Mouse (Mus musculus) embryonic facial prominence, embryonic 13.5 days (tissue): ENCODE measurements around the gene Slc30a2. TPM values are rescaled to one million over a fixed set of nuclear protein-coding genes. Genes with fewer than 3 reads are reported as not detected.

Experiments used
- ATAC-seq: fragments of 200-750 bp; cut with Nextera tagmentation; 2 replicates; pipeline ENCODE4 v1.8.0; 2017; ENCODE audit warnings: low read depth; ENCODE audit not compliant: insufficient number of reproducible peaks, insufficient read depth, low FRiP score, low TSS enrichment
- H3K27ac ChIP-seq: fragments of 300-500 bp; sonication (generic); 2 replicates; pipeline ENCODE4 v1.5.1; 2015; ENCODE audit warnings: moderate library complexity, mild to moderate bottlenecking, inconsistent platforms
- H3K27me3 ChIP-seq: fragments of 300-500 bp; sonication (generic); 2 replicates; pipeline ENCODE4 v1.6.1; 2015; ENCODE audit warnings: mild to moderate bottlenecking, inconsistent platforms
- H3K36me3 ChIP-seq: fragments of 300-500 bp; sonication (generic); 2 replicates; pipeline ENCODE4 v1.6.1; 2015; ENCODE audit warnings: mild to moderate bottlenecking, inconsistent platforms
- H3K4me1 ChIP-seq: fragments of 300-500 bp; sonication (generic); 2 replicates; pipeline ENCODE4 v1.6.1; 2015; ENCODE audit warnings: inconsistent platforms
- H3K4me2 ChIP-seq: fragments of 300-500 bp; sonication (generic); 2 replicates; pipeline ENCODE4 v1.6.1; 2015; ENCODE audit warnings: moderate library complexity, mild to moderate bottlenecking, inconsistent platforms
- H3K4me3 ChIP-seq: fragments of 300-500 bp; sonication (generic); 2 replicates; pipeline ENCODE4 v1.5.1; 2015; ENCODE audit warnings: mild to moderate bottlenecking, inconsistent platforms
- H3K9ac ChIP-seq: fragments of 300-500 bp; sonication (generic); 2 replicates; pipeline ENCODE4 v1.6.1; 2015; ENCODE audit warnings: mild to moderate bottlenecking, inconsistent platforms
- H3K9me3 ChIP-seq: fragments of 300-500 bp; sonication (generic); 2 replicates; pipeline ENCODE4 v1.6.1; 2016; ENCODE audit warnings: inconsistent platforms
- WGBS: fragments of 180-500 bp; shearing (Covaris S2); methylation state at CpG from one replicate; pipeline ENCODE4 v1.1.7; 2015; ENCODE audit warnings: mixed read lengths; 5-methylcytosine and 5-hydroxymethylcytosine counted together
- polyA plus RNA-seq: library from polyadenylated mRNA; unstranded; fragments of >200 nt; fragmentation: Nextera tagmentation; extraction: Ambion mirVana; gene quantifications from 2 replicates; pipeline ENCODE4 v1.2.1, GENCODE M21; 2015

Slc30a2 gene
- polyA plus RNA-seq, 1 experiment from 2014 or later = 0.38 TPM

GRCm38 (mm10) chr4:134388397-134388796, 45.4 kb downstream of the Slc30a2 start:
- Histone ChIP-seq H3K4me3 (no peak overlapping the region), H3K27me3 (no peaks in the 10 kb centered on the region), H3K4me2 (no peak overlapping the region), H3K36me3 (no peaks in the 10 kb centered on the region), H3K9ac (no peak overlapping the region), H3K4me1 (peaks cover 4% of the 10 kb centered on the region; the same call in 1 of the 2 replicates), H3K9me3 (no peaks in the 10 kb centered on the region), H3K27ac (no peak overlapping the region)
- ATAC-seq = no peak
- 12% methylated on average over 5 of the region's 5 CpGs for WGBS

- H3K27me3 ChIP-seq = no peaks in the 10 kb centered on the region
- H3K4me2 ChIP-seq = no peak overlapping the region
- ATAC-seq = no peak
- no peaks in the 10 kb centered on the region for H3K9me3 ChIP-seq
- H3K36me3 ChIP-seq = no peaks in the 10 kb centered on the region
- 88% methylated on average over 1 of the region's 1 CpGs for WGBS
- H3K4me3 ChIP-seq = no peak overlapping the region
- H3K4me1 ChIP-seq = peaks cover 4% of the 10 kb centered on the region; the same call in 1 of the 2 replicates
- H3K27ac ChIP-seq = no peak overlapping the region
- H3K9ac ChIP-seq = no peak overlapping the region
These were observed 48.7 kb downstream of the Slc30a2 start for GRCm38 (mm10) chr4:134391636-134392035.

GRCm38 (mm10) chr4:134392595-134392994, 49.6 kb downstream of the Slc30a2 start:
- Histone ChIP-seq H3K4me2 (no peak overlapping the region), H3K4me1 (peaks cover 11% of the 10 kb centered on the region), H3K4me3 (no peak overlapping the region), H3K27ac (no peak overlapping the region), H3K36me3 (no peaks in the 10 kb centered on the region), H3K9ac (no peak overlapping the region), H3K9me3 (no peaks in the 10 kb centered on the region), H3K27me3 (no peaks in the 10 kb centered on the region)
- no peak for ATAC-seq
- WGBS = 31% methylated on average over 8 of the region's 8 CpGs

- Histone ChIP-seq H3K9me3 (no peaks in the 10 kb centered on the region), H3K9ac (no peak overlapping the region), H3K27me3 (no peaks in the 10 kb centered on the region), H3K4me3 (no peak overlapping the region), H3K4me2 (no peak overlapping the region), H3K36me3 (no peaks in the 10 kb centered on the region), H3K4me1 (peaks cover 13% of the 10 kb centered on the region), H3K27ac (no peak overlapping the region)
- no peak for ATAC-seq
- WGBS = 24% methylated on average over 12 of the region's 12 CpGs
These were observed 50.0 kb downstream of the Slc30a2 start for GRCm38 (mm10) chr4:134393026-134393425.

GRCm38 (mm10) chr4:134395142-134395541, 52.2 kb downstream of the Slc30a2 start:
- Histone ChIP-seq H3K4me3 (no peak overlapping the region), H3K4me2 (no peak overlapping the region), H3K9ac (no peak overlapping the region), H3K36me3 (no peaks in the 10 kb centered on the region), H3K4me1 (peaks cover 13% of the 10 kb centered on the region), H3K9me3 (no peaks in the 10 kb centered on the region), H3K27me3 (no peaks in the 10 kb centered on the region), H3K27ac (no peak overlapping the region)
- 96% methylated on average over 7 of the region's 7 CpGs for WGBS
- no peak for ATAC-seq

- no peaks in the 10 kb centered on the region for H3K36me3 ChIP-seq
- H3K4me3 ChIP-seq = peak within 1 kb of the TSS; percentile 64
- under 1% methylated on average over 31 of the region's 31 CpGs for WGBS
- H3K27me3 ChIP-seq = no peaks in the 10 kb centered on the region
- ATAC-seq = peak; percentile 96
- peak within 1 kb of the TSS; percentile 78 for H3K9ac ChIP-seq
- H3K27ac ChIP-seq = peak within 1 kb of the TSS; percentile 71
- peak within 1 kb of the TSS; percentile 91 for H3K4me2 ChIP-seq
- no peaks in the 10 kb centered on the region for H3K9me3 ChIP-seq
- H3K4me1 ChIP-seq = peaks cover 20% of the 10 kb centered on the region
These were observed 53.2 kb downstream of the Slc30a2 start, which contains the start of gene Pafah2 for GRCm38 (mm10) chr4:134395977-134396825. Gene Pafah2 (plus strand): TSS chr4:134396320.

GRCm38 (mm10) chr4:134397121-134397520, 54.1 kb downstream of the Slc30a2 start:
- no peaks in the 10 kb centered on the region for H3K36me3 ChIP-seq
- WGBS = 18% methylated on average over 7 of the region's 7 CpGs
- H3K4me3 ChIP-seq = peak overlapping the region; percentile 64
- H3K9ac ChIP-seq = peak overlapping the region; percentile 64
- no peaks in the 10 kb centered on the region for H3K9me3 ChIP-seq
- peak overlapping the region; percentile 71 for H3K27ac ChIP-seq
- peak overlapping the region; percentile 91 for H3K4me2 ChIP-seq
- no peak for ATAC-seq
- no peaks in the 10 kb centered on the region for H3K27me3 ChIP-seq
- H3K4me1 ChIP-seq = peaks cover 28% of the 10 kb centered on the region

- ATAC-seq = no peak
- Histone ChIP-seq H3K36me3 (no peaks in the 10 kb centered on the region), H3K4me2 (peak overlapping the region; percentile 91), H3K4me1 (peaks cover 25% of the 10 kb centered on the region), H3K27me3 (no peaks in the 10 kb centered on the region), H3K4me3 (no peak overlapping the region), H3K9me3 (no peaks in the 10 kb centered on the region), H3K27ac (peak overlapping the region; percentile 71; the same call in 1 of the 2 replicates), H3K9ac (no peak overlapping the region)
- 78% methylated on average over 9 of the region's 9 CpGs for WGBS
These were observed 54.8 kb downstream of the Slc30a2 start for GRCm38 (mm10) chr4:134397732-134398131.

GRCm38 (mm10) chr4:134400206-134400605, 57.2 kb downstream of the Slc30a2 start:
- Histone ChIP-seq H3K4me1 (peaks cover 25% of the 10 kb centered on the region), H3K36me3 (no peaks in the 10 kb centered on the region), H3K4me3 (no peak overlapping the region), H3K9me3 (no peaks in the 10 kb centered on the region), H3K4me2 (no peak overlapping the region), H3K27me3 (no peaks in the 10 kb centered on the region), H3K9ac (no peak overlapping the region), H3K27ac (no peak overlapping the region)
- 22% methylated on average over 5 of the region's 5 CpGs for WGBS
- ATAC-seq = no peak

GRCm38 (mm10) chr4:134401181-134401661, 58.2 kb downstream of the Slc30a2 start:
- 4% methylated on average over 19 of the region's 19 CpGs for WGBS
- peak overlapping the region; percentile 43 for H3K4me3 ChIP-seq
- H3K4me2 ChIP-seq = peak overlapping the region; percentile 66
- no peak overlapping the region for H3K27ac ChIP-seq
- no peaks in the 10 kb centered on the region for H3K9me3 ChIP-seq
- peaks cover 25% of the 10 kb centered on the region for H3K4me1 ChIP-seq
- 0 out of 2 replicates have a peak, but pooled peaks cover 5% of the 10 kb centered on the region for H3K36me3 ChIP-seq
- H3K27me3 ChIP-seq = no peaks in the 10 kb centered on the region
- peak overlapping the region; percentile 63 for H3K9ac ChIP-seq
- peak; percentile 66; the same call in 1 of the 2 replicates for ATAC-seq

- Histone ChIP-seq H3K36me3 (0 out of 2 replicates have a peak, but pooled peaks cover 5% of the 10 kb centered on the region), H3K9ac (0 out of 2 replicates have a peak overlapping the region, but pooled peaks have one; percentile 32), H3K27ac (no peak overlapping the region), H3K27me3 (no peaks in the 10 kb centered on the region), H3K9me3 (no peaks in the 10 kb centered on the region), H3K4me1 (peaks cover 23% of the 10 kb centered on the region), H3K4me2 (peak overlapping the region; percentile 66), H3K4me3 (peak overlapping the region; percentile 43; the same call in 1 of the 2 replicates)
- ATAC-seq = no peak
- WGBS = 60% methylated on average over 16 of the region's 16 CpGs
These were observed 59.0 kb downstream of the Slc30a2 start for GRCm38 (mm10) chr4:134401856-134402570.
